ENCODE assay signal across 27 mouse cellular contexts in the genomic region with DNA sequence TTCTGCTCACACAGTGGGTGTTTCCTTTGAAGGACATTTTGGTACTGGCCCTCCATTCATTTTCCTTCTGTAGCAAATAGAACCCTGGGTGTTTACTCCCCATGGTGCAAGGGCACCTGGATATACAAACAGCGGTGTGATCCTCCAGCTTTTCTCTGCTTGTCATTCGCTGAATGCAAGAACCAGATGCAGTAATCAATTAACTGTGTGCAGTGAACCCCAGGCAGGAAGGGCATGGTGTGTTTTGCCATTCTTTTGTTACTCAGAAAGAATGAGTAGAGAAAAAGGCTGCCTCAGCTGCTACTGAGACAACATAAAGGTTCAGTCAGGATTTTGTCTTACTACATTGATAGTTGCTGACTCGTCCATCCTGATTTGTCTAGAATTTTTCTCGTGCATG.
DNase-seq lines count a peak whose midpoint lies in the region; ATAC-seq lines count a peak whose summit lies in the region.
"Had no signal": no experiment of that assay in that cellular context is flagged by ENCODE, and none has a peak within 500 bp of the region (broad histone marks: within the 10 kb centered on the region; RNA-seq: fewer than 3 reads in every experiment).

No protein-coding gene starts in this region.

- H3K4me1 ChIP-seq in forebrain, embryonic 11.5 days (replicated peaks; ENCODE audit: control insufficient read depth, insufficient read depth, low read length), result no peaks in the 10 kb centered on the region
- H3K4me1 ChIP-seq in forebrain, embryonic 13.5 days, result no peaks in the 10 kb centered on the region
- no peaks in the 10 kb centered on the region for H3K4me1 ChIP-seq in neural tube, embryonic 15.5 days
- no peaks in the 10 kb centered on the region for H3K4me1 ChIP-seq in neural tube, embryonic 11.5 days (ENCODE audit: control insufficient read depth, insufficient read depth, low read length)
- H3K4me1 ChIP-seq: embryonic facial prominence, embryonic 13.5 days; heart, embryonic 10.5 days; kidney, embryonic 15.5 days; limb, embryonic 13.5 days; liver, embryonic 12.5 days had no signal

- H3K9me3 ChIP-seq in forebrain, embryonic 11.5 days (ENCODE audit: control insufficient read depth, low read length), result no peaks in the 10 kb centered on the region
- H3K9me3 ChIP-seq in forebrain, embryonic 13.5 days (replicated peaks), result no peaks in the 10 kb centered on the region
- no peaks in the 10 kb centered on the region for H3K9me3 ChIP-seq in neural tube, embryonic 15.5 days (replicated peaks)
- H3K9me3 ChIP-seq in neural tube, embryonic 11.5 days (ENCODE audit: control insufficient read depth, low read length), result no peaks in the 10 kb centered on the region
- H3K9me3 ChIP-seq: embryonic facial prominence, embryonic 13.5 days; heart, embryonic 10.5 days; kidney, embryonic 15.5 days; limb, embryonic 13.5 days; liver, embryonic 12.5 days had no signal

- no peak overlapping the region for H3K9ac ChIP-seq in forebrain, embryonic 11.5 days (ENCODE audit: low read length)
- no peak overlapping the region for H3K9ac ChIP-seq in forebrain, embryonic 13.5 days
- H3K9ac ChIP-seq in neural tube, embryonic 15.5 days (replicated peaks), result no peak overlapping the region
- no peak overlapping the region for H3K9ac ChIP-seq in neural tube, embryonic 11.5 days (ENCODE audit: low read length)
- H3K9ac ChIP-seq: embryonic facial prominence, embryonic 13.5 days; kidney, embryonic 15.5 days; limb, embryonic 13.5 days; liver, embryonic 12.5 days had no signal

- DNase-seq in forebrain, embryonic 11.5 days (ENCODE audit: low spot score), result peak; percentile 49
- DNase-seq in neural tube, embryonic 10.5 days (ENCODE audit: extremely low spot score, low spot score), result peak; percentile 13
- peak; percentile 15 for DNase-seq in neural tube, embryonic 11.5 days (ENCODE audit: low spot score)
- no peak for DNase-seq in MN1 (ENCODE audit: low spot score)
- DNase-seq: adrenal gland, adult 8-10 months; cerebellum, adult 8-10 months; cerebellum, postnatal 36 days; gastrocnemius, adult 2 months; heart, postnatal 4 days; kidney, postnatal 36 days; lung, adult 18-20 months; lung, postnatal 14 days; midbrain, embryonic 14.5 days; right cerebral cortex, postnatal 14 days had no signal

- no peak overlapping the region for H3K4me3 ChIP-seq in forebrain, embryonic 11.5 days (ENCODE audit: low read depth, low read length)
- H3K4me3 ChIP-seq in forebrain, embryonic 13.5 days, result no peak overlapping the region
- H3K4me3 ChIP-seq in neural tube, embryonic 15.5 days (replicated peaks), result no peak overlapping the region
- no peak overlapping the region for H3K4me3 ChIP-seq in neural tube, embryonic 11.5 days (ENCODE audit: low read depth, low read length)
- H3K4me3 ChIP-seq: embryonic facial prominence, embryonic 13.5 days; erythroblast, embryonic 14.5 days; gastrocnemius, adult 2 months; heart, embryonic 10.5 days; kidney, embryonic 15.5 days; limb, embryonic 13.5 days; liver, embryonic 12.5 days had no signal

- H3K36me3 ChIP-seq in forebrain, embryonic 11.5 days (ENCODE audit: control insufficient read depth, insufficient read depth, low read length), result no peaks in the 10 kb centered on the region
- H3K36me3 ChIP-seq in forebrain, embryonic 13.5 days (ENCODE audit: poor library complexity, severe bottlenecking), result no peaks in the 10 kb centered on the region
- H3K36me3 ChIP-seq in neural tube, embryonic 15.5 days, result no peaks in the 10 kb centered on the region
- H3K36me3 ChIP-seq in neural tube, embryonic 11.5 days (ENCODE audit: control insufficient read depth, insufficient read depth, low read length), result no peaks in the 10 kb centered on the region
- H3K36me3 ChIP-seq: embryonic facial prominence, embryonic 13.5 days; heart, embryonic 10.5 days; kidney, embryonic 15.5 days; limb, embryonic 13.5 days; liver, embryonic 12.5 days had no signal

- no peaks in the 10 kb centered on the region for H3K27me3 ChIP-seq in forebrain, embryonic 11.5 days (ENCODE audit: control insufficient read depth, insufficient read depth, low read length)
- H3K27me3 ChIP-seq in forebrain, embryonic 13.5 days, result no peaks in the 10 kb centered on the region
- no peaks in the 10 kb centered on the region for H3K27me3 ChIP-seq in neural tube, embryonic 15.5 days (replicated peaks)
- no peaks in the 10 kb centered on the region for H3K27me3 ChIP-seq in neural tube, embryonic 11.5 days (ENCODE audit: control insufficient read depth, insufficient read depth, low read length)
- H3K27me3 ChIP-seq: embryonic facial prominence, embryonic 13.5 days; kidney, embryonic 15.5 days; limb, embryonic 13.5 days; liver, embryonic 12.5 days had no signal

- WGBS in forebrain, embryonic 11.5 days, result 31% methylated on average over 4 of the region's 4 CpGs
- 15% methylated on average over 4 of the region's 4 CpGs for WGBS in forebrain, embryonic 13.5 days
- WGBS in neural tube, embryonic 15.5 days, result 19% methylated on average over 4 of the region's 4 CpGs
- 19% methylated on average over 4 of the region's 4 CpGs for WGBS in neural tube, embryonic 11.5 days

- H3K27ac ChIP-seq in forebrain, embryonic 11.5 days (ENCODE audit: low read depth, low read length), result no peak overlapping the region
- H3K27ac ChIP-seq in forebrain, embryonic 13.5 days, result no peak overlapping the region
- no peak overlapping the region for H3K27ac ChIP-seq in neural tube, embryonic 15.5 days (replicated peaks)
- no peak overlapping the region for H3K27ac ChIP-seq in neural tube, embryonic 11.5 days (ENCODE audit: low read depth, low read length)
- H3K27ac ChIP-seq: embryonic facial prominence, embryonic 13.5 days; gastrocnemius, adult 2 months; heart, embryonic 10.5 days; kidney, embryonic 15.5 days; limb, embryonic 13.5 days; liver, embryonic 12.5 days had no signal

- no peak overlapping the region for H3K4me2 ChIP-seq in forebrain, embryonic 11.5 days (ENCODE audit: low read depth, low read length, severe bottlenecking)
- H3K4me2 ChIP-seq in forebrain, embryonic 13.5 days, result no peak overlapping the region
- H3K4me2 ChIP-seq in neural tube, embryonic 15.5 days, result no peak overlapping the region
- H3K4me2 ChIP-seq in neural tube, embryonic 11.5 days (ENCODE audit: low read depth), result no peak overlapping the region
- H3K4me2 ChIP-seq: embryonic facial prominence, embryonic 13.5 days; kidney, embryonic 15.5 days; limb, embryonic 13.5 days; liver, embryonic 12.5 days had no signal

- ATAC-seq in forebrain, embryonic 11.5 days (replicated peaks; ENCODE audit: low FRiP score), result peak; percentile 69
- ATAC-seq in forebrain, embryonic 13.5 days, result no peak
- no peak for ATAC-seq in neural tube, embryonic 15.5 days (ENCODE audit: low FRiP score)
- peak; percentile 35; the same call in 1 of the 2 replicates for ATAC-seq in neural tube, embryonic 11.5 days (ENCODE audit: insufficient read depth, low FRiP score, low TSS enrichment)
- no peak for ATAC-seq in megakaryocyte, adult 5-6 weeks (ENCODE audit: poor library complexity, severe bottlenecking)
- ATAC-seq: activated CD4-positive, CD25-positive, alpha-beta regulatory T cell, adult 4 months; CD4-positive, CD25-positive, alpha-beta regulatory T cell, adult 4 months; intestine, postnatal 0 days; liver, embryonic 12.5 days; Patski had no signal

Comparison
In these comparisons a context has a peak if more than half of its experiments do, and no peak if none do; other contexts are left out.
1. ATAC-seq: peak in forebrain, embryonic 11.5 days (single experiment) and neural tube, embryonic 11.5 days (single experiment); none in forebrain, embryonic 13.5 days (single experiment), neural tube, embryonic 15.5 days (single experiment) and megakaryocyte, adult 5-6 weeks (single experiment).